Mouse (Mus musculus) midbrain, embryonic 14.5 days (tissue): ENCODE measurements around the gene Clock. TPM values are rescaled to one million over a fixed set of nuclear protein-coding genes. Genes with fewer than 3 reads are reported as not detected.

ENCODE experiments used
- ATAC-seq: fragments of 200-750 bp; cut with Nextera tagmentation; 2 replicates; pipeline ENCODE4 v1.8.0; 2017; ENCODE audit warnings: moderate number of reproducible peaks, moderate library complexity; ENCODE audit not compliant: low FRiP score, low TSS enrichment
- DNase-seq: peaks from one replicate; pipeline ENCODE4 v3.0.0-alpha.2; 2015
- H3K27ac ChIP-seq: fragments of 300-500 bp; sonication (generic); replicated peaks from 2 replicates; pipeline ENCODE4 v1.5.1; 2014; ENCODE audit warnings: mild to moderate bottlenecking, low read depth, low read length, moderate library complexity
- H3K27me3 ChIP-seq: fragments of 300-500 bp; sonication (generic); 2 replicates; pipeline ENCODE4 v1.6.1; 2014; ENCODE audit warnings: low read length, control low read depth, mixed read lengths; ENCODE audit not compliant: control insufficient read depth, insufficient read depth
- H3K36me3 ChIP-seq: fragments of 300-500 bp; sonication (generic); 2 replicates; pipeline ENCODE4 v1.6.1; 2014; ENCODE audit warnings: low read length, control low read depth; ENCODE audit not compliant: control insufficient read depth, insufficient read depth
- H3K4me1 ChIP-seq: fragments of 300-500 bp; sonication (generic); 2 replicates; pipeline ENCODE4 v1.6.1; 2014; ENCODE audit warnings: mild to moderate bottlenecking, antibody characterized with exemption, low read length, control low read depth; ENCODE audit not compliant: control insufficient read depth, insufficient read depth
- H3K4me2 ChIP-seq: fragments of 300-500 bp; sonication (generic); 2 replicates; pipeline ENCODE4 v1.6.1; 2014; ENCODE audit warnings: mild to moderate bottlenecking, low read length, moderate library complexity
- H3K4me3 ChIP-seq: fragments of 300-500 bp; sonication (generic); replicated peaks from 2 replicates; pipeline ENCODE4 v1.5.1; 2014; ENCODE audit warnings: low read depth, low read length
- H3K9ac ChIP-seq: fragments of 300-500 bp; sonication (generic); replicated peaks from 2 replicates; pipeline ENCODE4 v1.6.1; 2014; ENCODE audit warnings: mild to moderate bottlenecking, low read length, moderate library complexity
- H3K9me3 ChIP-seq: fragments of 300-500 bp; sonication (generic); 2 replicates; pipeline ENCODE4 v1.6.1; 2016; ENCODE audit warnings: low read length, control low read depth, mixed read lengths; ENCODE audit not compliant: control insufficient read depth
- WGBS: fragments of 180-500 bp; shearing (Covaris S2); extraction: QIAGEN DNeasy Blood & Tissue Kit; methylation state at CpG from one replicate; pipeline ENCODE4 v1.1.7; 2014; 5-methylcytosine and 5-hydroxymethylcytosine counted together
- polyA plus RNA-seq: library from polyadenylated mRNA; unstranded; fragments of >200 nt; fragmentation: Nextera tagmentation; extraction: Ambion mirVana; gene quantifications from 2 replicates; pipeline ENCODE4 v1.2.1, GENCODE M21; 2014

Clock gene
- polyA plus RNA-seq, 1 experiment from 2014 or later: 19.2 TPM

GRCm38 (mm10) chr5:76245419-76245818, 59.2 kb downstream of the Clock start:
- Histone ChIP-seq H3K4me3 (no peak overlapping the region), H3K36me3 (peaks cover 18% of the 10 kb centered on the region), H3K9me3 (no peaks in the 10 kb centered on the region), H3K27me3 (no peaks in the 10 kb centered on the region), H3K4me2 (no peak overlapping the region), H3K27ac (no peak overlapping the region), H3K9ac (no peak overlapping the region), H3K4me1 (no peaks in the 10 kb centered on the region; the same call in 1 of the 2 replicates)
- ATAC-seq (no peak), DNase-seq (no peak)
- WGBS: 93% methylated on average over 3 of the region's 3 CpGs

- Histone ChIP-seq H3K9ac (no peak overlapping the region), H3K36me3 (peaks cover 28% of the 10 kb centered on the region), H3K27ac (no peak overlapping the region), H3K4me3 (no peak overlapping the region), H3K9me3 (no peaks in the 10 kb centered on the region), H3K4me1 (no peaks in the 10 kb centered on the region; the same call in 1 of the 2 replicates), H3K27me3 (no peaks in the 10 kb centered on the region), H3K4me2 (no peak overlapping the region)
- ATAC-seq (no peak), DNase-seq (no peak)
- WGBS: 96% methylated on average over 10 of the region's 10 CpGs
These were observed 60.2 kb downstream of the Clock start for GRCm38 (mm10) chr5:76244430-76244829.

- WGBS: 97% methylated on average over 4 of the region's 4 CpGs
- ATAC-seq (no peak), DNase-seq (no peak)
- H3K4me3 ChIP-seq: no peak overlapping the region
- no peak overlapping the region for H3K9ac ChIP-seq
- no peaks in the 10 kb centered on the region for H3K27me3 ChIP-seq
- peaks cover 33% of the 10 kb centered on the region for H3K36me3 ChIP-seq
- H3K4me2 ChIP-seq: no peak overlapping the region
- H3K27ac ChIP-seq: no peak overlapping the region
- no peaks in the 10 kb centered on the region; the same call in 1 of the 2 replicates for H3K4me1 ChIP-seq
- H3K9me3 ChIP-seq: no peaks in the 10 kb centered on the region
These were observed 60.7 kb downstream of the Clock start for GRCm38 (mm10) chr5:76243929-76244328.

- WGBS: 92% methylated on average over 3 of the region's 3 CpGs
- DNase-seq (no peak), ATAC-seq (no peak)
- Histone ChIP-seq H3K9me3 (no peaks in the 10 kb centered on the region), H3K4me3 (no peak overlapping the region), H3K27me3 (no peaks in the 10 kb centered on the region), H3K9ac (no peak overlapping the region), H3K36me3 (peaks cover 39% of the 10 kb centered on the region), H3K4me1 (no peaks in the 10 kb centered on the region), H3K4me2 (no peak overlapping the region), H3K27ac (no peak overlapping the region)
These were observed 61.3 kb downstream of the Clock start for GRCm38 (mm10) chr5:76243274-76243673.

GRCm38 (mm10) chr5:76231171-76231855, 73.3 kb downstream of the Clock start:
- Histone ChIP-seq H3K4me1 (no peaks in the 10 kb centered on the region), H3K9me3 (no peaks in the 10 kb centered on the region), H3K4me3 (no peak overlapping the region), H3K27ac (no peak overlapping the region), H3K9ac (no peak overlapping the region), H3K4me2 (no peak overlapping the region), H3K27me3 (no peaks in the 10 kb centered on the region), H3K36me3 (peaks cover 63% of the 10 kb centered on the region)
- 91% methylated on average over 13 of the region's 13 CpGs for WGBS
- DNase-seq (no peak), ATAC-seq (no peak)

- no peak for ATAC-seq
- Histone ChIP-seq H3K9ac (no peak overlapping the region), H3K27ac (no peak overlapping the region), H3K27me3 (no peaks in the 10 kb centered on the region), H3K36me3 (peaks cover 37% of the 10 kb centered on the region), H3K4me2 (no peak overlapping the region), H3K9me3 (no peaks in the 10 kb centered on the region), H3K4me3 (no peak overlapping the region), H3K4me1 (no peaks in the 10 kb centered on the region)
- no peak for DNase-seq
- 89% methylated on average over 6 of the region's 6 CpGs for WGBS
These were observed 87.9 kb downstream of the Clock start for GRCm38 (mm10) chr5:76216691-76217090.

- H3K9me3 ChIP-seq: no peaks in the 10 kb centered on the region
- 94% methylated on average over 5 of the region's 5 CpGs for WGBS
- no peak overlapping the region for H3K9ac ChIP-seq
- no peak for DNase-seq
- no peak overlapping the region for H3K4me2 ChIP-seq
- ATAC-seq: no peak
- no peaks in the 10 kb centered on the region for H3K27me3 ChIP-seq
- no peak overlapping the region for H3K4me3 ChIP-seq
- H3K27ac ChIP-seq: no peak overlapping the region
- H3K36me3 ChIP-seq: peaks cover 70% of the 10 kb centered on the region
- no peaks in the 10 kb centered on the region for H3K4me1 ChIP-seq
These were observed 96.5 kb downstream of the Clock start for GRCm38 (mm10) chr5:76208066-76208465.

- H3K27me3 ChIP-seq: no peaks in the 10 kb centered on the region
- ATAC-seq (no peak), DNase-seq (no peak)
- WGBS: 96% methylated on average over 2 of the region's 2 CpGs
- no peak overlapping the region for H3K27ac ChIP-seq
- H3K9me3 ChIP-seq: no peaks in the 10 kb centered on the region
- peaks cover 66% of the 10 kb centered on the region for H3K36me3 ChIP-seq
- no peaks in the 10 kb centered on the region for H3K4me1 ChIP-seq
- no peak overlapping the region for H3K4me3 ChIP-seq
- no peak overlapping the region for H3K9ac ChIP-seq
- no peak overlapping the region for H3K4me2 ChIP-seq
These were observed 98.7 kb downstream of the Clock start for GRCm38 (mm10) chr5:76205886-76206285.

- no peak overlapping the region for H3K27ac ChIP-seq
- H3K9ac ChIP-seq: no peak overlapping the region
- no peaks in the 10 kb centered on the region for H3K4me1 ChIP-seq
- ATAC-seq: no peak
- no peak overlapping the region for H3K4me3 ChIP-seq
- DNase-seq: no peak
- no peaks in the 10 kb centered on the region for H3K27me3 ChIP-seq
- no peaks in the 10 kb centered on the region for H3K9me3 ChIP-seq
- H3K36me3 ChIP-seq: peaks cover 61% of the 10 kb centered on the region
- no peak overlapping the region for H3K4me2 ChIP-seq
- WGBS: 94% methylated on average over 3 of the region's 3 CpGs
These were observed 101.4 kb downstream of the Clock start for GRCm38 (mm10) chr5:76203171-76203570.
